Mouse (Mus musculus) liver, adult 2 months (tissue): ENCODE data around the gene Lmtk3.

Source experiments
- CTCF ChIP-seq: fragments of 200-500 bp; IDR thresholded peaks from 2 replicates; pipeline ENCODE4 v1.5.1; 2011; ENCODE audit warnings: low read depth, low read length, control low read depth
- POLR2A ChIP-seq: fragments of 200-500 bp; IDR thresholded peaks from 2 replicates; pipeline ENCODE4 v1.6.1; 2011; ENCODE audit warnings: low read length, control low read depth; ENCODE audit not compliant: insufficient read depth; ENCODE audit errors: extremely low read depth

DNA sequence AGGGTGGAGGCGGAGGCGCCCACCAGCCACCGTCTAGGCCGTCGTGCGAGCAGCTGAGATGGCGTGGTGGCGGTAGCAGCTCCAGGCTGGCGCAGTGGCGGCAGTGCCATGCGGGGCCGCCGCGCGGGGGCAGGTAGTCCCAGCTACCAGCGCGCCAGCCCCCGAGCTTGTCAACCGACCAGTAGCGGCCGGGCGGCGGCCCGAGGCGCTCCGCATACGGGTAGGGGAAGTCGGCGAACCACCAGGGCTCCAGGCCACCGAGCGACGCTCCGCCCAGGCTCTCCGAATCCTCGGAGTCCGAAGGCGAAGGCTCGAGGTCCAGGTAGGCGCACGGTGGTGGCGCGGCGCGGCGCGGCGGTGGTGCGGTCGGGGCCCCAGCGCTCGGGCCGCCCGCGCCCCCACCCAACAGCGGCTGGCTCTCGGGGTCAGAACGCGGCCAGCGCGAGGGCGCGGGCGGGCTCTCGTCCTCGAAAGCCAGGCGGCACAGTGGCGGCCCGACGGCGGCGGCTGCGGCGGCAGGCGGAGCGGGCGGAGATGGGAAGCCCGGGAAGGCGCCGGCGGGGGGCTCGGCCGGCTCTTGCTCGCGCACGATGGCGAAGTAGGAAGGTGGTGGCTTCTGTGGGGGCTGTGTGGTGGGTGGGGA lies 49.7 kb downstream of the Lmtk3 start:
- no peak for TF ChIP-seq CTCF
- no peak for TF ChIP-seq POLR2A
